Mouse (Mus musculus) c-Kit-negative CD71-positive TER-119-positive erythroid progenitor cells, embryonic 14.5 days (primary cell): ENCODE data around the gene Usp9x.

Experiments
- DNase-seq: peaks from one replicate; pipeline ENCODE4 v3.0.0-alpha.2; 2013; ENCODE audit warnings: low read depth, low spot score

The Usp9x gene

GRCm38 (mm10) chrX:13072461-13072982, 1.2 kb downstream of the Usp9x start:
- peak; percentile 54 for DNase-seq

DNA sequence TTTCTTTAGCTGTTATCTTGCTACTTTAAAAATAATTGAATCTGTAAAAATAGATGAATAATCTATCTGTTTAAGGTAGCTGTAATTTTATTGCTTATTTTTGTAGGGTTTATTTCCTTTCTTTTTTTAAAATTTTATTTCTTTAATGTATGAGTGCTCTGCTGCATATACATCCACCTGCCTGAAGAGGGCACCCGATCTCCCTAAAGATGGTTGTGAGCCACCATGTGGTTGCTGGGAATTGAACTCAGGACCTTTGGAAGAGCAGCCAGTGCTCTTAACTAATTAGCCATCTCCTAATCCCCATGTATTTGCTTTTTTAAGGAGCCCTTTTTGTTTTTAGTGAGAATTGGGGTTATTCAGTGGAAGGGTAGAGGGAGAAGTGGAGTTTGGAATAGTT, 14.3 kb downstream of the Usp9x start:
- no peak for DNase-seq

GRCm38 (mm10) chrX:13096985-13097384, 25.7 kb downstream of the Usp9x start:
- no peak for DNase-seq

- DNase-seq: no peak
Measured at GRCm38 (mm10) chrX:13206514-13206913, 135.2 kb downstream of the Usp9x start.

- peak; percentile 51 for DNase-seq
Measured at GRCm38 (mm10) chrX:13207512-13208341, 136.4 kb downstream of the Usp9x start.

- DNase-seq: no peak
Measured at GRCm38 (mm10) chrX:13208404-13208803, 137.1 kb downstream of the Usp9x start.

- no peak for DNase-seq
Measured at GRCm38 (mm10) chrX:13214275-13214674, 143.0 kb downstream of the Usp9x start.
